Comparison of ENCODE assay signal across 10 mouse cellular contexts in genomic region chr5:111054848-111055428, GRCm38 (mm10).
A peak's percentile ranks its signal among the peaks of the same experiment; 100 is the strongest.
DNase-seq lines count a peak whose midpoint lies in the region; ATAC-seq and TF ChIP-seq lines count a peak whose summit lies in the region.
"Had no signal": no experiment of that assay in that cellular context is flagged by ENCODE, and none has a peak within 500 bp of the region (broad histone marks: within the 10 kb centered on the region; RNA-seq: fewer than 3 reads in every experiment).

No protein-coding gene starts in this region.

- H3K4me3 ChIP-seq in kidney, embryonic 16.5 days (ENCODE audit: low read length), result no peak overlapping the region
- H3K4me3 ChIP-seq in embryonic fibroblast, embryonic 13.5 days (ENCODE audit: insufficient read depth, low read length), result no peak overlapping the region
- no peak overlapping the region for H3K4me3 ChIP-seq in intestine, embryonic 15.5 days (replicated peaks)
- H3K4me3 ChIP-seq in neural tube, embryonic 14.5 days (ENCODE audit: low read depth, low read length), result no peak overlapping the region

- TF ChIP-seq CTCF in embryonic fibroblast, embryonic 13.5 days (IDR thresholded peaks at IDR 0.05; ENCODE audit: borderline replicate concordance, insufficient read depth, low read length), result no peak

- no peaks in the 10 kb centered on the region for H3K9me3 ChIP-seq in kidney, embryonic 16.5 days (ENCODE audit: low read length)
- H3K9me3 ChIP-seq in intestine, embryonic 15.5 days, result no peaks in the 10 kb centered on the region
- no peaks in the 10 kb centered on the region for H3K9me3 ChIP-seq in neural tube, embryonic 14.5 days (ENCODE audit: control insufficient read depth, low read length)

- peaks cover 50% of the 10 kb centered on the region for H3K4me1 ChIP-seq in kidney, embryonic 16.5 days (ENCODE audit: insufficient read depth, low read length)
- peaks cover 24% of the 10 kb centered on the region for H3K4me1 ChIP-seq in embryonic fibroblast, embryonic 13.5 days (ENCODE audit: control insufficient read depth, insufficient read depth, low read length)
- H3K4me1 ChIP-seq in intestine, embryonic 15.5 days (replicated peaks), result peaks cover 19% of the 10 kb centered on the region; the same call in 1 of the 2 replicates
- H3K4me1 ChIP-seq in neural tube, embryonic 14.5 days (ENCODE audit: control insufficient read depth, insufficient read depth, low read length), result peaks cover 55% of the 10 kb centered on the region

- H3K9ac ChIP-seq in kidney, embryonic 16.5 days (replicated peaks; ENCODE audit: low read length), result no peak overlapping the region
- no peak overlapping the region; the same call in 1 of the 2 replicates for H3K9ac ChIP-seq in intestine, embryonic 15.5 days
- peak overlapping the region; percentile 41; the same call in 1 of the 2 replicates for H3K9ac ChIP-seq in neural tube, embryonic 14.5 days (replicated peaks; ENCODE audit: low read depth, low read length)

- H3K4me2 ChIP-seq in kidney, embryonic 16.5 days (replicated peaks; ENCODE audit: low read depth, low read length), result 0 out of 2 replicates have a peak overlapping the region, but pooled peaks have one; percentile 17
- peak overlapping the region; percentile 38; the same call in 1 of the 2 replicates for H3K4me2 ChIP-seq in intestine, embryonic 15.5 days (replicated peaks)
- peak overlapping the region; percentile 32 for H3K4me2 ChIP-seq in neural tube, embryonic 14.5 days (ENCODE audit: low read depth, low read length)

- no peaks in the 10 kb centered on the region for H3K27me3 ChIP-seq in kidney, embryonic 16.5 days (ENCODE audit: insufficient read depth, low read length)
- no peaks in the 10 kb centered on the region for H3K27me3 ChIP-seq in intestine, embryonic 15.5 days (replicated peaks)
- H3K27me3 ChIP-seq in neural tube, embryonic 14.5 days (ENCODE audit: control insufficient read depth, insufficient read depth, low read length), result no peaks in the 10 kb centered on the region

- ATAC-seq in kidney, embryonic 16.5 days (ENCODE audit: low FRiP score, low TSS enrichment), result no peak
- no peak for ATAC-seq in intestine, embryonic 15.5 days
- peak; percentile 18; the same call in 1 of the 2 replicates for ATAC-seq in neural tube, embryonic 14.5 days (ENCODE audit: low read depth)

- WGBS in kidney, embryonic 16.5 days, result 59% methylated on average over 17 of the region's 17 CpGs
- WGBS in intestine, embryonic 15.5 days, result 48% methylated on average over 17 of the region's 17 CpGs
- WGBS in neural tube, embryonic 14.5 days, result 26% methylated on average over 17 of the region's 17 CpGs

- no peak overlapping the region for H3K27ac ChIP-seq in kidney, embryonic 16.5 days (ENCODE audit: low read length)
- peak overlapping the region; percentile 17 for H3K27ac ChIP-seq in embryonic fibroblast, embryonic 13.5 days (ENCODE audit: insufficient read depth, low read length)
- no peak overlapping the region for H3K27ac ChIP-seq in intestine, embryonic 15.5 days
- peak overlapping the region; percentile 52 for H3K27ac ChIP-seq in neural tube, embryonic 14.5 days (ENCODE audit: low read depth, low read length)

- no peak for TF ChIP-seq POLR2A in embryonic fibroblast, embryonic 13.5 days (IDR thresholded peaks at IDR 0.05; ENCODE audit: low read depth, low read length)

- no peaks in the 10 kb centered on the region for H3K36me3 ChIP-seq in kidney, embryonic 16.5 days (ENCODE audit: insufficient read depth, low read length)
- no peaks in the 10 kb centered on the region for H3K36me3 ChIP-seq in intestine, embryonic 15.5 days
- no peaks in the 10 kb centered on the region for H3K36me3 ChIP-seq in neural tube, embryonic 14.5 days (ENCODE audit: control insufficient read depth, insufficient read depth, low read length)

- DNase-seq in kidney, postnatal 36 days, result no peak
- DNase-seq in cerebellum, postnatal 36 days, result no peak
- no peak for DNase-seq in T-cell, adult 2 months (ENCODE audit: low spot score)
- no peak for DNase-seq in cerebellum, adult 8-10 months
- DNase-seq: cerebellum, adult 18-20 months; left cerebral cortex, postnatal 4 days had no signal

Comparison
In these comparisons a context has a peak if more than half of its experiments do, and no peak if none do; other contexts are left out.
1. H3K27ac ChIP-seq: peak in embryonic fibroblast, embryonic 13.5 days (single experiment) and neural tube, embryonic 14.5 days (single experiment); none in kidney, embryonic 16.5 days (single experiment) and intestine, embryonic 15.5 days (single experiment).
2. Peak in every context shown above with its lines, with median percentiles within 50 percentile points of each other: H3K4me2 ChIP-seq.